Mouse (Mus musculus): ENCODE results near the gene Pip4k2b. TPM values are rescaled to one million over a fixed set of nuclear protein-coding genes. Genes with fewer than 3 reads are reported as not detected.

Gene Pip4k2b
- 28.9 TPM in 2 replicates for polyA plus RNA-seq (2012)

DNA sequence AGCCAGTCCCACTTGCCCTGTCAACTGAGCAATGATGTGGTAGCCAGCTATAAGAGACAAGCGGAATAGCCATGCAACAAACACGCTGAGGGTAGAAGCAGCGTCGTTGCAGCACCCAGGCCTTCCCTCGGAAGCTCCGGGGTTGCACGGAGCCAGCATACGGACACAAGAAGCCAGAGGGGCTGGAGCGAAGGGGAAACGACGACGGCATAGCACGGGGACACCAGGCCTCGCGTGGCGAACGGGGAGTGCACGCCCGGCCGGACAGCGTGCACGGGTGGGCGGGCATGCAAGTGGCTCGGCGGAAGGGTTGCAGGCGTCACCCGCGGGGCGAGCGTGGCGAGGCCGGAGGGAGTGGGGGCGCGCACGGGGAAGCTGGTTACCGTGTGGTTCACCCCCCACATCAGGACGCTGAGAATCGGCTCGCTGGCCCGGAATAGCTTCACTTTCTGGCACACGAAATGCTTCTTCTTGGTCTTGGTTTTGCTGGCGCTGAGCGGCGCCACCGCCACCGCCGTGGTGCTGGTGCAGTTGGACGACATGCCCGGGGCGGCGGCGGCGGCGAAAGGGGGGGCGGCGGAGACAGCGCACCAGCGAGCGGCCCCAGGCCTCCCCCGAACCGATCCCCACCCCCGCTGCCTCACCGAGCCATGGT, at the start of gene Pip4k2b:
Gene Pip4k2b, minus strand, starts transcription at position 642 of the 655 bp plus-strand sequence.

DNA sequence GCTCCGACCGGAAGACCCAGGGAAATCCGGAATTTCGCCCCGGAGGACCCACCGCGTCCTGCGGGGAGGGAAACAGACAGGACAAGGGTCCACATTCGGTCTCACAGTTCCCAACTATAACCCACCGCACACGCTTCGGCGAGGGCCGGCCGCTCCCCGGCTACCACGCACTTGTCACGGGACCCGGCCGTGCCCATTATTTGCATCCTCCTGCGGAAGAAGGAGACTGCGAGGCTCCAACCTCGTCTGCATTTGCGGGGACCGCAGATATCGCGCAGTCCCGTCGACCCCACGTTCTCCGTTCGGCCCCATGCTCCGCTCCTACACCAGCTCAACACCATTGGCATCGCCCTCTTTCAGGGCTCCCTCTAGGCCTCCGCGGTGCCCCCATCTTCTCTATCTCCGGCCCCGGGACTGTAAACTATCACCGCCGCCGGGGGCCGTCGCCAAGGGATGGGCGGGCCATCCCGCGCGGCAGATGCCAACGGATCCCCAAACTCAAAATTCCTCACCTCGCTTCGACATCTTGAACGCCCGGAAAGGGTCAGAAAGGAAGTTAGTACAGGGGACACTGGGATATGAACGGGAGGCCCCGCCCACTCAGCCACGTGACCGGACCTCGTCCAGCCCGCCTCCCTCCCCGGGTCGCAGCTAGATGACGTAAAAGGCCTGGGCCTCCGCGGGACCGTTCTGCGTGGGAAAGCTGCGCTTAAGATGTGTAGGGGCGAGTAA, 37.5 kb upstream of the Pip4k2b start, which contains the start of gene Rpl23:
Gene Rpl23, minus strand, starts transcription at position 606 of the 732 bp plus-strand sequence.

DNA sequence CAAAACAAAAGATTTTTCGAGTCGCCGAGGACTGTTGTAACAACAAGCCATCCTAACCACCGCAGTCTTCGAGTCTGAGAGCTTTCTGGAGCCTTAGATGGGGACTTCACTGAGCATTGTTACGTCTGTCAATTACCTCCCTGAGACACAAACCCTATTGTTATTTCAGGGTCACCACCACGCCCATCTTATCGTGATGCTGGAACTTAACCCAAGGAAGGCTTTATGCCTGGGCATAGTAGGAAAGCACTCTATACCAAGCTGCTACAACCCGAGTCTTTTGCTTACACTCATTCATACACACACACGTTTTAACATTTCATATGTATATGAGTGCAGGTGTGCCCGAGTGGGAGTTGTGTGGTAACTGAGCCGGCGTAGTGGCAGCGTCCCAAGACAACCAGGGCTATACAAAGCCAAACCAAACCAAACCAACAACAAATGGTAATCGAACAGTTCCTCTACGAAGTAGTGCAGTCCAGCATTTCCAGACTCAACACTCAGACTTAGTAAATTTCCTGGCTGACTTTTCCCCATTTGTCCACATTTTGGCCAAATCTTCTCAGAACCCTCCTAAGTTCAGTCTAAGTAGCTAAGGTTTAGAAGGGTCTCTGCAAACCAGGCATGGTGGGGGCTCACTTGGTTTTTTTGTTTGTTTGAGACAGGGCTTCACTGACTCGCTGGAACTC, 31.4 kb upstream of the Pip4k2b start, which contains the start of gene 1700001P01Rik:
Gene 1700001P01Rik, minus strand, starts transcription at position 111 of the 689 bp plus-strand sequence.

DNA sequence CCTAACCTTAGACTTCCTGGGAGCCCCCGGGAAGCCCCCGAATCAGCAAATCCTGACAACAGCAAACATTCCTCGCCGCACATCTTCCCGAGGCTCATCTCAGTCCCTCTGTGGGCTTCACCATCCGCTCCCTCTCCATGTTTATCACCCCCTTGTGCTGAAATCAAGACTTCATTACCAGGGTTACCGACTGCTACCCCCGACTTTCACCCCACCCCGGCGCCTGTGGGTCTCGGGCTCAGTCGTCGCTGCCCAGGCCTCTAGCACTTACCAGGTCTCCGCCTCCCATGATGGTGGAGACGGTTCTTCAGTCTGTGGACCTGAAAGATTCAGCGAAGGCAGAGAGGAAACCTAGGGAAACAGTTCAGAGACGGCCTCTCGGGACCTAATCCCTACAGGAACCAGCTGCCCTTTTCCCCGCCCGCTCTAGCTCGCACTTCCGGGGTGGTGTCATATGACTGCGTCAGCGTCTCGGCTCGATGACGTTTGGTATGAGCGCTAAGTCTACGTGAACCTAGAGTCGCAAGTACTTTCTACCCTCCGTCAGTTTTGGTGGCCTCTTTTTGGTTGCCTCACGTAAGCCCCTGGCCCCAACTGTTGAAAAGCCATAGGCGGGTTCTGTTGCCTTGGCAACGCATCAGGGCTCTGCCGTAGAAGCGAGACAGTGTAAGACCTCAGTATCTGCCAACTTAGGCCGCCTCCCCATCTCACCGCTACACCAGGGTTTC, 21.8 kb upstream of the Pip4k2b start, which contains the start of gene Cwc25:
Gene Cwc25, minus strand, starts transcription at position 403 of the 728 bp plus-strand sequence.

DNA sequence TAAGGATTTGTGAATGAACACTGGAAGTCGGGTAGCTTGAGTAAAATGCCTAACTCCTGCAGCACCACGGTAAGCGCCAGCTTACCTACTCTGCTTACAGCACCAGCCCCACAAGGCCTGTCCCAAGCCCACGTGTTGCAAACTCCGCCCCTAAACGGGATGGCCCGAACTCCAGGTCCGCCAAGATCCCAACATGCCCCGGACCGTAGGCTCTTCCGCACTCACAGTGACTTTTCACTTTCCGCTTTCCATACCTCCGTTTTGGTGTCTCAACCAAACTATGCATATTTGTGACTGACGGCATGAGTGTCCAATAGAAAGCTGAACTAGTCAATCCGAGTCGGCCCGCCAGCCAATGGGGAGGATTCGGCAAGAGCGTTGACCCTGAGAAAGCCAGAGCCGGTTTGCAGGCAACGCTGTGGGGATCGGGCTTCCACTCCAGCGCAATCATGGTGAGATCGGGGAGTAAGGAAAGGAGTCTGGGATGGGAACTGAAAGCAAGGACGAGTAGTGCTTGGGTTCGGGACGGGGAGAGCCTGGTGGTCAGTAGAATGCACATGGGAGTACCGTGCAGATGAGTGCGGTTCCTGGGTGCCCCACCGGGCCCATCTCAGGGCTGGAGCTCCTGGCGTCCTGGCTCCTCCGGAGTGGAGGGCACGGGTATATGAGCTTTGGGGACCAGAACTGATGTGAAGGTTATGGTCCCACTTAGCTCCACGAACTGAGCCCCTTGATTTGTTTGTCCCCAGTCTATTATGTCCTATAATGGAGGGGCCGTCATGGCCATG, 41.3 kb downstream of the Pip4k2b start, which contains the start of gene Psmb3:
Gene Psmb3, plus strand, starts transcription at position 361 of the 788 bp plus-strand sequence.

DNA sequence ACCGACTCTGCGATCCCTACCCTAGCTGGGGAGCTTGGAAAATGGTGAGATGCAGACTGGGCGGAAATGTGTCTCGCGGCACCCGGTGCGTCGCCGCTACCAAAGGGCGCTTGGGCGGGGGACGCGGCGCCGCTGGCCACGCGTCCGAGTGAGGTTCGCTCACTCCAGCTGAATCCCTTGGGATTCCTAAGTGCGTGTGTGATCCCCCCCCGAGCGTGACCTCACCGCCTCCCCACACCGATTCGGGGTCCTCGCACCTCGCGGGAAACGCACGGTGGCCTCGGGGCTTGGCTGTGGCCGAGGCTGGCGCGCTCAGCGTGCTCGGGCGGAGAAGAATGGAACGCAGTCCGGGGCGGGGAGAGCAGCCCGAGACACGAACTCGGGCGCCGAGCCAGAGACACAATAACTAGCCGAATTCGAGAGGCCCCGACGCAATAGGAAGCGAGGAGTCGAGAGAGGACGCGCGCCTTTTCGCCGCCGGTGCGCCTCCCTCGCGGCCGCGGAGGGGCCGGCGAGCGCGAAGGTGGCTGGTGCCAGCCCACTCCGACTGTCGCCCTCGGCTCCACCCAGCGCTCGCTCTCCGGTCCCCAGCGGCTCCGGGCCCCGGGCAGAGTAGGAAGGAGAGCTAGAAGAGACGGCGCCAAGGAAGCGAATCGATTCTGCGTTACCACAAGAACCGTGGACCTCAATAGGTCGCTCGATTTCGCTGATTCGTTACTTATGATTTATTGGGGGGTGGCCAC, 44.3 kb downstream of the Pip4k2b start, which contains the start of gene Pcgf2:
Gene Pcgf2, minus strand, starts transcription at position 495 of the 743 bp plus-strand sequence.

DNA sequence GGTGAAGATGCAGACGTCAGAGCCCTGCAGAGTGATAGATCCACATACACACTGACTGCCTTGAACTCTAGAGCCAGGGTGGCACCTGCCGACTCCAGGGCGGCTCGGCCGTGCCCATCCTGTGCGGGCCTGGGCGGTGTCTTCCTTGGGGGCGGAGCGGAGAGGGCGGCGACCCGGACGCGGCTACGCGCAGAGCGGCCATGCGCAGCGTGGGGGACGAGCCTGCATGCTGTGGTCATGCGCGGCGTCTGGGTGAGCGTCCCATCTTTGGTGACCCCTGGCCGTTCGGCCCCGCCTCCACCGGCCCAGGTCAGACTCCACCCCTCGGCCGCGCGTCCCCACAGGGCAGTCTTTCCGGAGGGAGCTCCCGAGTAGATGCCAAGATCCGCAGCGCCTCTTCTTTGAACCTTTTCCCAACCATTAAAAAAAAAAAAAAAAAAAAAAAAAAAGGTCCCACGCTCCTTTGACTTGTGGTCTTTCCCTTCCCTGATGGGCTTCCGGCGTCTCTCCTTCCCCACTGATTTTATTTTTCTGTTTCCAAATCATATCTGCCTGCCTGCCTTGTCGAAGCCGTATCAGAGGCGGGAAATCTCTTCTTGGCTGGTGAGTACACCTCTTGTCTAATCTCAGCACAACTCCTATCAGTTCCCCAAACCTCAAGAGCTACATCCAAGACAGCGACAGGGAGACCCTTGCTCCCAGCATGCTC, 58.7 kb downstream of the Pip4k2b start, which contains the start of gene Cisd3:
Gene Cisd3, plus strand, starts transcription at position 214 of the 709 bp plus-strand sequence.

Other genes starting within 250 kb of the Pip4k2b start
- not detected in 2 replicates for gene 4933428G20Rik, start 244.4 kb downstream of the Pip4k2b start, polyA plus RNA-seq (2012)
- 0.06 and 0.08 TPM in 2 replicates for gene Srcin1, start 168.5 kb downstream of the Pip4k2b start, polyA plus RNA-seq (2012)
- gene Epop, start 115.0 kb downstream of the Pip4k2b start, polyA plus RNA-seq (2012), result 70.9 and 85.9 TPM in 2 replicates
- 23.3 and 35.3 TPM in 2 replicates for gene Mllt6, start 81.3 kb downstream of the Pip4k2b start, polyA plus RNA-seq (2012)
- gene Cisd3, start 58.9 kb downstream of the Pip4k2b start, polyA plus RNA-seq (2012), result 3.0 and 3.4 TPM in 2 replicates
- gene Pcgf2, start 44.2 kb downstream of the Pip4k2b start, polyA plus RNA-seq (2012), result 40.8 and 63.4 TPM in 2 replicates
- gene Psmb3, start 41.3 kb downstream of the Pip4k2b start, polyA plus RNA-seq (2012), result 44.8 and 47.2 TPM in 2 replicates
- gene Cwc25, start 21.9 kb upstream of the Pip4k2b start, polyA plus RNA-seq (2012), result 15.8 and 22.4 TPM in 2 replicates
- gene 1700001P01Rik, start 31.2 kb upstream of the Pip4k2b start, polyA plus RNA-seq (2012), result not detected in 2 replicates
- 286 and 333 TPM in 2 replicates for gene Rpl23, start 37.7 kb upstream of the Pip4k2b start, polyA plus RNA-seq (2012)
- gene Lasp1, start 54.3 kb upstream of the Pip4k2b start, polyA plus RNA-seq (2012), result 99.3 and 122 TPM in 2 replicates
- 0.35 and 0.42 TPM in 2 replicates for gene B230217C12Rik, start 96.1 kb upstream of the Pip4k2b start, polyA plus RNA-seq (2012)
- gene Fbxo47, start 139.4 kb upstream of the Pip4k2b start, polyA plus RNA-seq (2012), result not detected in 2 replicates
- 4.0 and 4.6 TPM in 2 replicates for gene Plxdc1, start 241.7 kb upstream of the Pip4k2b start, polyA plus RNA-seq (2012)